Mouse (Mus musculus): ENCODE measurements around the gene Ica1l. TPM values are rescaled to one million over a fixed set of nuclear protein-coding genes. Genes with fewer than 3 reads are reported as not detected.
"Not testable (repeated sequence)": the region's sequence is repeated elsewhere in the genome, so short reads cannot be mapped to it uniquely, and the experiment has no call there.

The Ica1l gene
- 10 to 100 TPM; 33.7 to 36.5 TPM for total RNA-seq (2021)
- long read RNA-seq, experiment 1, transcript Ica1l-201 (11 exons, 3,650 nt), result major isoform, 13 of 65 reads
- long read RNA-seq, experiment 1, transcript Ica1l-206 (11 exons, 3,415 nt), result minor isoform, 5 of 65 reads
- long read RNA-seq, experiment 1, partial matches to known transcripts, result 8 of 65 reads
- long read RNA-seq, experiment 1, other reads (novel, unspliced or antisense), result 38 of 65 reads
- long read RNA-seq, experiment 2, transcript Ica1l-201 (11 exons, 3,650 nt), result major isoform, 15 of 67 reads
- long read RNA-seq, experiment 2, partial matches to known transcripts, result 11 of 67 reads
- long read RNA-seq, experiment 2, other reads (novel, unspliced or antisense), result 38 of 67 reads

DNA sequence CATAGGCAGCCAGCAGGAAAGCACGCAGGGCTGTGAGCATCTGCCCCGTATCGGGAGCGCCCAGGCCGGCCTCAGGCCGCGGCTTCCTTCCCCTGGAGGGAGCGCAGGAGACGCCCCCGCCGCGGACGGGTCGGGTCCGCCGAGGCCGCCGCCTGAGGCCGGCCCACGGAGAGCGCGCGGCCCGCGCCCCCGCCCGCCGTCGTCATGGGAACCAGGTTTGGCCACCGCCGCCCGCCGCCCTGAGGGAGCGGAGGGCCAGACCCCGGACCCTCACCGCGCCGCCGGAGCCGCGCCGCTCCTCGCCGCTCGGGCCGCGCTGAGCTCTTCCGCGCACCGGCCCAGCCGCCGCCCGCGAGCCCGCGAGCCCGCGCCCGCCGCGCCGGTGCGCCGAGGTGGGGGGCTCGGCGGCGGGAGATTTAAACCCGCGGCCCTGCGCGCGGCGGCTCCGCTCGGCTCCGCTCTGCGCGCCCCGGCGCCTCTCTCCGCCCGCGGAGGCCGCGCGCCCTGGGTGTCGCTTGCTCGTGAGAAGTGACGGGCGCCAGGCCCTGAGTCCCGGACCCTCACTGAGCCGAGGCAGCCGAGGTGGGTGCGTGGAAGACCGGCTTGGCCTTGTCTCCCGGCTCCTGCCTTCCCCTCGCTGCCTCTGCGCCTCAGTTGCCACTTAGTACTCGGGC, at the start of gene Ica1l:
Gene Ica1l, minus strand, starts transcription at position 389 of the 674 bp plus-strand sequence.
- peak; percentile 18 to 34 for DNase-seq (ENCODE audit: low spot score in 2 of 2)

DNA sequence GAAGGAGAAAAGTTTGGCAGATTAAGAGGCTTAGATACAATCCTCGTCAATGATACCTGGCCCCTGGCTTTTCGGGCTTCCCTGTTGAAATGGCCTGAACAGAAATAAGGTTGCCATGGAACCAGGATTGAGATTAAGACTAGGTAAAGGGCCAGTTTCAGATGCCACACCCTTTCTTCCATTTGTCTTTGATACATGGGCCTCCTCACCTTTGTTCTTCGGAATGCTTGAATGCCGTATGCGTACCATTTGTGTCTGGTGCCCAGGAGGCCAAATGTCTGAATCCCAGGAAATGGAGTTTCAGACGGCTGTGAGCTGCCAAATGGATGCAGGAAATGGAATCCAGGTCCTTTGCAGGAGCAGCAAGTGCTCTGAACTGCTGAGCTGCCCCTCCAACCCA, 33.4 kb upstream of the Ica1l start:
- DNase-seq (ENCODE audit: low spot score in 2 of 2), result no peak

DNA sequence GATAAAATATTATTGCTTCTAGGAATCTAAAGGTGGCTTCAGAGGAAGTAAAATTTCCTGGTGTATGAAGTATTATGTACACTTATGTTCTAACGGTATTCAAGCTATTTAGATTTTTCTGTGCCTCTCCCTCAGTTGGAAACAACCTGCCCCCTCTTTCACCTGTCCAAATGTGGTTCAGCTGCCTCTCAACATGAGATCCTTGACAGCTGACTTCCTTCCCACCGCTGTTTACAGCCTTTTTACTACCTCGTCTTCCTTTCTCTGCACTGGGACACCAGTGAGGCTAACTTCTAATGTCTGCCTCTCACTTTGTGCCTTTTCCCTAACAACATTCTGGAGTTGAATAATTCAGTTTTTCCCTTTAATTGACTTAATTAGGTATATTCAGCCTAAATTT, 32.6 kb upstream of the Ica1l start:
- DNase-seq (ENCODE audit: low spot score in 2 of 2), result no peak

DNA sequence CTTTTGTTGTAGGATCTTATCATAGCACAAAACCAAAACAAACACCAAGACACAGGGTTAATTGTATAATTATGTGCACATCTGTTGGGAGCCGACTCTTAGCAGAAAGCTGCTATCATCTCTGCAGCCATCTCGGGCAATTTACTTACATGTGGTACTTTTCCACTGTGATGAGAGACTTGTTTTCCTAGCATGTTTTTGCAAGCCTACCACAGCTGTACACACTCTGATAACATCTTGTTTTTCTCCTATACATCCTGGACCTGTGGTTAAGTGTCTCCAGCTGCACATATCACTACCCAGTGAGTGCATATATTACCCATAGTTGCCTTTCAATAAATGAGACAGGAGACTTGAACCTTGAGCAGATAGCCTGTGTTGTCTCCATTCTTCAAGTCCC, 32.0 kb upstream of the Ica1l start:
- no peak for DNase-seq (ENCODE audit: low spot score in 2 of 2)

DNA sequence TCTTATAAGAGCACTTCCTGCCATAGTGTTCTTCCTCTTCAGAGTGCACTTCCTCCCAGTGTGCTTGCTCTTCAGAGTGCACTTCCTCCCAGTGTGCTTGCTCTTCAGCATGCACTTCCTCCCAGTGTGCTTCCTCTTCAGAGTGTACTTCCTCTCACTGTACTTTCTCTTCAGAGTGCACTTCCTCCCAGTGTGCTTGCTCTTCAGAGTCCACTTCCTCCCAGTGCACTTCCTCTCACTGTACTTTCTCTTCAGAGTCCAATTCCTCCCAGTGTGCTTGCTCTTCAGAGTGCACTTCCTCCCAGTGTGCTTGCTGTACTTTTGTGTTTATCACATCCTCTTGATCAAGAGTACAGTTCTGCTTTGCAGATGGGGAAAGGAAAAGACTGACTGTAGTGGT, 27.7 kb upstream of the Ica1l start:
- DNase-seq (ENCODE audit: low spot score in 2 of 2), result not testable (repeated sequence)

DNA sequence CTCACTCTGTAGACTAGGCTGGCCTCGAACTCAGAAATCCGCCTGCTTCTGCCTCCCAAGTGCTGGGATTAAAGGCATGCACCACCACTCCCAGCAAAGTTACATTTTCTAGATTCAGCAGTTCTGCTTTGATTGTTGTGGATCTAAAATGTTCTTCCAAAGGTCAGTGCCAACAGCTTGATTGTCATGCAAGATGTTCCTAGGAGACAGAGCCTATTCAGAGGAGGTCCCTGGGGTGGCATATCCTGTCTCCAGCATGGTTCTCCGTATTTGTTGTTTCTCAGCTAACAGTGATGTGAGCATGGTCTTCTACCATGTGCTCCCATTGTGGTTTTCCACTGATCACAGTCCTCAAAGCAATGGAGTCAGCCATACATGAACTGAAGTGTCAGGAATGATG, 13.3 kb upstream of the Ica1l start:
- DNase-seq (ENCODE audit: low spot score in 2 of 2), result no peak

DNA sequence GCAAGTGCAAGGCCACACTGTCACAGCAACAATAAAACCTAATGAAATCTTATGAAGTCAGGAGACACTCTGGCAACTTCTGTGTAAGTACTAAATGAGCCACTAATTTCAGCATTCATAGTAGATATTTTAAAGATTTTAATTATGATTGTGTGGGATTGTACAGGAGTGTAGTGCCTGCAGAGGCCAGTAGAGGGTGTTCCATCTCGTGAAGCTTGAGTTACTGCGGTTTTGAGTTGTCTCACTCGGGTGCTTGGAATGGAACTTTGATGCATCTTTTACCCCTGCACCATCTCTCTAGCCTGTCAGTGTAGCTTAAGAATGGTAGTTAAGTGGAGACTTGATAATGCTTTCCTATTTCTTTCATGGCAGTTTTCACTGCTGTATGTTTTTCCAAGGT, 11.7 kb upstream of the Ica1l start:
- no peak for DNase-seq (ENCODE audit: low spot score in 2 of 2)

DNA sequence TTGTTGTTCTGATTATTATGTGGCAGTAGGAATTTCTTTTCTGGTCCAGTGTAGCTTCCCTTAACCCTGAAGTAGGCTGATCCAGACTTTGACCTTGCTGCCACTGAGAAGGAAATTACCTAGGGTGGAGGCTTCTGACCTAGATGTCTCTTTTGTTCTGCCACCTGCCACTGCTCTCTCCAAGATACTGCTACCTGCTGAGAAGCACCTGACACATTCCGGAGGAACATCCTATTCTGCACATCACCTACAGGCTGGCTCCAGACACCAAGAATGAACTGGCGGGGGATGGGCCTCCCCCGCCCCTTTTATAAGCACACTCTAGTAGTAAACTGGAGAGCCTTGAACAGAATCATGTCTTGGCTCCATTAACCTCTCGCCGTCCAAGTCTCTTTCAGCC, 4.5 kb upstream of the Ica1l start:
- DNase-seq (ENCODE audit: low spot score in 2 of 2), result not testable (repeated sequence)

DNA sequence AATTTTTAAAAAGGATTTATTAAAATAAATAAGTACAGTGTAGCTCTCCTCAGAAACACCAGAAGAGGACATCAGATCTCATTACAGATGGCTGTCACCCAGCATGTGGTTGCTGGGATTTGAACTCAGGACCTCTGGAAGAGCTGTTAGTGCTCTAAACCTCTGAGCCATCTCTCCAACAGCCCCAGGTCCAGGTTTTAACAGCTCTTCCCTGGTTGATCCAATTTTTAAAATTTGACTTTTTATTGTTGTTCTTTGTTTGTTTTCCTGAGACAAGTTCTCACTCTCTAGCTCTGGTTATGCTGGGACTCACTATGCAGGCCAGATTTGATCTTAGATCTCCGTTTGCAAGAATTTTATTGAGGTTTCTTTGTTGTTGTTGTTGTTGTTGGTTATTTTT, 1.6 kb upstream of the Ica1l start:
- no peak for DNase-seq (ENCODE audit: low spot score in 2 of 2)

DNA sequence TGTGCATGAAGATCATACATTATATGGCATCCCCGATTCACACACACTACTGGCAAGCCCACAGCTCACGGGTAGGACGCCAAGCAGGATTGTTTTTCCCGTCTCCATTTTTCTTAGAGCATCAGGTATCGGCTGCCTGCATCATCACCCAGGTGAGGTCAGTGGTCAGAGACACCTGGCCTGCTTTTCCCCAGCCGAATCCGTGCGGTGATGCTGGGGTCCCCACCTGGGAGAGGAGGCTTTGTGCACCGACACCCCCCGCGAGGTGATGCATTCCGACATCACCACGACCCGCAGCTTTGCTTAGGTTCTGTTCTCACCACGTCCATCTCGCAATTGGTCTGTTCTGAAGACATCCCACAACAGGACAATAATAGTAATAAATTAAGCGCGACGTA, 587 bp downstream of the Ica1l start:
- peak in 1 of 2 experiments; percentile 19 for DNase-seq (ENCODE audit: low spot score in 2 of 2)

DNA sequence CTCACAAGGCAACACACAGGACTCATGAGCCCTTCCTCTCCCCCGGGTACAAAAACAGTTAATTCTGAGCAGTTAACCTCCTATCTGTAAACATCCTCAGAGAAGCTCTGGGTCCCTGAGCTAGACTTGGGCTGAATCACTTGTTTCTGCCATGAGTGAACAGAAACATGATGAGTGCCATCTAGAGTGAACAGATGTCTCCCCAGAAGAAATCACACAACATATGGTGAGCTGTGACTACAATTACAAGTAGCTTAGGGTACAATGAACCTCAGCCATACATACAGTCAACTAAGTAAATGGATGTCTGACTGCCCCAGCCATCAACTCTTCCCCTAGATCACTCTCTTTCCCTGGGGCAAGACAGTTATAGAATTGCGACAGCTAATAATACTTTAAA, 7.9 kb downstream of the Ica1l start:
- DNase-seq (ENCODE audit: low spot score in 2 of 2), result peak; percentile 10 to 67

DNA sequence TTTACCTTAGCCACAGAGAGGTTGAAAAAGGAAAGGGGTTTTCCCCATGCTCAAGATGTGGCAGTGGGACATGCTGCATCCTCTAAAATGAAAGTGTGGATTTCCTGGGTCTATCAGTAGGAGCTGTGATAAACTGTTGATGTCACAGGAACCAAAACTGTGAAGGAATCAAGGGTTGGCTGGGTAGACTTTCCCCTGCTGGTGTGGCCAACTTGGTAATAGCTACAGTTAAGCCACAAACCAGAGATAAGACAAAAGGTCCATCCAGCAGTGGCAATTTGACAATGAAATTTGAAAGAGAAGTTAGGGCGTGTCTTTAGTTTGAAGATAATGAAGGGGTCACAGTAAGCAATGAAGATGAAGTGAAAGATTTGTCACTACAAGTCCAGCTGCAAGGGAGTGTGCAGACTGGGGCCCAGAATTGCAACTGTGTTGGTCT, 25.9 kb downstream of the Ica1l start:
- no peak for DNase-seq (ENCODE audit: low spot score in 2 of 2)

DNA sequence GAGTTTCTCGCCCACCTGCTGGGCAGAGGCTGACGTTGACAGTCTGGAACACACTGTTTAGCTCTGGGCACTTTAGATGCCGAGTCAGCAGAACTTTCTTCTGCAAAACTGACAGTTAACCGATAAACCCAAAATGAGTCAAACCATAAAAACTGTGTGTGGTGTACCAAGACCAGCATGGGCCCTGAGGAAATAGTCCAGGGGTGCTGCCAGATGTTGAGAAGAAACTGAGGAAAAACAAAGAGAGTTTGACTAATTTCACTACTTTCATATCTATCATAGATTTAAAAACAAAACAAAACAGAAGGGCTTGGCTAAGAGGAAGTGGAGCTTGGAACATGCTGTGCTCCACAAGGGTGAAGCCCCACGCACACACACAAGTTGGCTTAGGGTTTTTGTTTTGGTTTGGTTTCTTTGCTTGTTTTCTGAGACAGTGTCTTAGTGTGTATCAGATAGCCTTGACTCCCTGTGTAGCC, 26.8 kb downstream of the Ica1l start:
- no peak for DNase-seq (ENCODE audit: low spot score in 2 of 2)

DNA sequence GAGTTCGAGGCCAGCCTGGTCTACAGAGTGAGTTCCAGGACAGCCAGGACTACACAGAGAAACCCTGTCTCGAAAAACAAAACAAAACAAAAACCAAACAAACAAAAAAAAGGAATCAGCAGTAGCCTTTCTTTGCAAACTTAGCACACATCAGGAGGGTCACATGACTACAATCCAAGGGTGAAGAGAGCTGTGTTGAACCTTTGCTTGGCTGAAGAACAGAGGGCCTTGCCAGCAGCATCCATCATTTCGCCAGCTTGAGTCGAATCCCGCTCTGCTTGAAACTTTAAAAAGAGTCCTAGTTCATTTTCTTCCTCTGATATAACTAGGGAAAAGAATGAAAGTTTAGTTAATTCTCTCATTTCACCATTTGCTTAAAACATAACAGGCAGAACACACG, 27.5 kb downstream of the Ica1l start:
- no peak for DNase-seq (ENCODE audit: low spot score in 2 of 2)

DNA sequence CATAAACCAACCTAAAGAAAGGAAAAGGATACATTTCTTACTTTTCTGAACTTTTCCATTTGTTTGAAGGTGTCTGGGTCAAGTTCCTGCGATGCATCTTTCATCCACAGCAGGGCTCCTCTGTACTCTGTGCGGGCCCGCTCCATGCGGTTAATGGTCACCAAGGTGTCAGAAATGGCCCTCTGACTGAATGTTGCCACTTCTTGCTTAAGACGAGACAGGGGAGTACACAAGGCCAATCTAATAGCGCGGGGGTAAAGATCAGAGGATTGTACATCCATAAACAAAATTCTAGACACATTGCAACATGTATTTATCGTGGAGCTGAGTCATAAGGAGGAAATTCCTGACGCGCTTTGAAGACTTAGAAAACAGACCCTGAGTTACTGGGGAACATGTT, 29.2 kb downstream of the Ica1l start:
- no peak for DNase-seq (ENCODE audit: low spot score in 2 of 2)

DNA sequence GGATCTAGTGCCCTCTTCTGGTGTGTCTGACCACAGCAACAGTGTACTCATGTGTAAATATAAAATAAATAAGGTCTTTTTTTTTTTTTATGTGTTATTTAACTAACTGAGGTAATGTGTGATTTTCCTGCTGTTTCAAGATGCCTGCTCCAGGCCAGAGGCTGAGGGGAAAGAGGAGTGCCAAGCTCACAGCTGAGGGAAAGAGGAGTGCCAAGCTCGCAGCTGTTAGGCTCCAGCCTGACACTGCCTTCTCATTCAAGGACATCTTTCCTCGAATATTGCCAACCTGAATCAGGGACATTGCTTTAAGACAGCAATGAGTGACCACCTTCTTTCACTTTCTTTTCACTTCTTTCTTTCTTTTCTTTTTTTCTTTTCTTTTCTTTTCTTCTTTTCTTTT, 34.2 kb downstream of the Ica1l start:
- no peak for DNase-seq (ENCODE audit: low spot score in 2 of 2)

DNA sequence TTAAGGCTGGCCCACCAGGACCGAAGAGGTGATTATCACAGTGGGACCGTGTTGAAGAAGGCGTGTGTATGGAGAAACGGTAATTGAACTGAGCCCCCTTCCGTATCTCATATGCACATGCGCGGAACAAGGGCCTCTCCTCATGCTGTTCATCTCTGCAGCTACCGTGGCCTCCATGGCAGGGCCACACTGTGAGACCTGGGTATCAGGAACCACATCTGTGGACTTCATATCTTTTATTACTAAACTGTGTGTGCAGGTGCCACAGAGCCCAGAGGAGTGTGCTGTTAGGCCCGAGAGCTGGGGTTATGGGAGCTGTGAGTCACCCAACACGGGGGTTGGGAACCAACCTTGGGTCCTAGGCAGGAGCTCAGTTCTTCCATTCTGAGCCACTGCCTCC, 35.6 kb downstream of the Ica1l start:
- no peak for DNase-seq (ENCODE audit: low spot score in 2 of 2)

DNA sequence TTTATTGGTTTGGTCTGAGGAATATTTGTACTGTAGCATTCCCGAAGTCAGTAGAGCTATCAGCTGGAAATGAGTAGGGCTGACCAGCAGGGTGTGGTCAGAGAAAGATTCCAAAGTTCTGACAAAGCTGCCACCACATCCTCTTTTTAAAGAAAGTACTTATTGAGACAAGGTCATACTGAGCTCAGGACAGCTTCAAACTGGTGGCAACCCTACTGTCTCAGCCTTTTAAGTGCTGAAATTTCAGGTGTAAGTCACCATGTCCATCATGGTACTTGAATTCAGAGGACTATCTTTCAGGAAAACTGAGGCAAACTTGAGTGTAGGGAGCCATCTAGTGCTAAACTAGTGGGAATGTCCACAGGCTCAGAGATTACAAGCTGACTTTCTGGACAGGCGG, 42.7 kb downstream of the Ica1l start:
- no peak for DNase-seq (ENCODE audit: low spot score in 2 of 2)

DNA sequence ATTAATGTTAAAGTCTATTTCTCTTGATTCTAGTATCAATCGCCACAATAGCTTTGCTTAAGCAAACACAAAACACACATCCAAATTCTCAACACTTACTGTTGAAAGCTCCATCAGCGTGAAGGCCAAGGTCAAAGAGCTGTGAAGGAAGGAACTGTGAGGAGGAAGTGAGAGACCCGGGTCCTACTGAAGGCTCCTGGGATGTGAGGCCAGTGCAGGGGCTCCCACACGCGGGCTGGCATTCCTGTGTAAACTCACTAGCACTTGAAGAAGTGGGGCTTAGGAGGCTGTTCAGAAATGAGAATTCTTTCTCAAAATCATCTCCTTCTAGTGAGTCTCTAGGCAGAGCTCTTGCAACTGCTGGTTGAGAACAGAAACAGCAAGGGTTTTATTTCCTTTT, 45.6 kb downstream of the Ica1l start:
- DNase-seq (ENCODE audit: low spot score in 2 of 2), result no peak

DNA sequence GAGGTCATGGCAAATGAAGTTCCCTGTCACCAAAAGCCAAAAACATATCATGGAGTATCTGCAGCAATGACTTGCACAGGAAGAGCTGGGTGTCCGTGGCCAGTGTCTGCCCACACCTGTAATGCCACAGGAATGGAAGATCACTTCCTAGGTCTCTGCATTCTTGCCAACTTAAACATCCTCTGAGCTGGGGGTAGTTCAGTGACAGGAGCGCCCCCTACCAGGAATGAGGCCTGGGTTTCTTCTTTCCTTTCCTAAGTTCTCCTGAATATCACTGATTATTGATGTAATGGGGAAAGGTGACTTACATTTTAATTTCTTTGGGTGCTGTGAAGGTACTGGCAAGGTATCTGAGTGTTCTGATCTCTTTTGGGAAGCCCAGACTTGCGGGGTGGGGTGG, 47.3 kb downstream of the Ica1l start:
- no peak for DNase-seq (ENCODE audit: low spot score in 2 of 2)

DNA sequence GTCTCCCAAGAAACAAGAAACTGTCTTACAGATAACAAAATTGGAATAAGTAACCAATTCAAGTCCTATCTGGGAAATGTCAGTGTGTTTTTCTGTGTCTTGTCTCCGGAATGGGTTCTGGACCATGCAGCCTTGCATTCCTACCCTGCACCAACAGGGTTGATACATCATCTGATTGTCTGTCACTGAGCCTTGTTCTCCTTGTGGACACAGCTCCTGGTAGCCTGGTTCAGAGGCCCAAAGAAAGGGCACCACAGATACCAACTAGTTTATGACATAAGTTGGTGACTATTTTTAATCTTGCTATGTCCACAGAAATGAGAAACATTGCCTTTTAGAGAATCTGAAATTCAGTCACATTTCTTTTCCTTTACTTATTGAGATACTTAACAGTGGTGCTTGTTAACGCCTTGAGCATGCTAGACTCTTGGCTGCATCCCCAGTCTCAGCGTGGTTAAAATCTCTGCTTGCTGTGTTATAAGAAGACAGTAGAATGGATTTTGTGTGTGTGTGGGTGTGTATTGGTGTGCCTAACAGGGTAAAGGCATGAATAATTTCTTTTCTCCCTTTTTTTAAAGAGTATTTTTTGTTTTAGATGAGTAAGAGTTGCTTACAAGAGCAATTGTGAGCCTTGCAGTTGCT, 55.5 kb downstream of the Ica1l start:
- peak in 1 of 2 experiments; percentile 30 for DNase-seq (ENCODE audit: low spot score in 2 of 2)

DNA sequence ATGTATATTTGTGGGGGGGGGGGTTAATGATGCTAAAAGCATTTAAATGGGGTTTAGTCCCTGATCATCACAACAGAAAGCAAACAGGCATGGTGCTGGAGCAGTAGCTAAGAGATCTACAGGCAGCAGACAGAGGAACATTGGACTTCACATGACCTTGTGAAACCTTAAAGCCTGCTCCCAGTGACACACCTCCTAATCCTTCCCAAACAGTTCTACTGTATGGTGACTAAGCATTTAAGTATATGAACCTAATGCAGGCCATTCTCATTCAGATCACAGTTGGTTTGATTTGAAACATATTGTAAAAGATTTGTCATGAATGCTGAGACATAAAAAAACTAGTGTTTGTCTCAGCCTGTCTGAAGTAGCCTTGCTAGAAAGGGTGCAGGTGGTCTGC, 56.4 kb downstream of the Ica1l start:
- no peak for DNase-seq (ENCODE audit: low spot score in 2 of 2)

All from layer of hippocampus, postnatal 14 days (tissue).